In the genomic region with DNA sequence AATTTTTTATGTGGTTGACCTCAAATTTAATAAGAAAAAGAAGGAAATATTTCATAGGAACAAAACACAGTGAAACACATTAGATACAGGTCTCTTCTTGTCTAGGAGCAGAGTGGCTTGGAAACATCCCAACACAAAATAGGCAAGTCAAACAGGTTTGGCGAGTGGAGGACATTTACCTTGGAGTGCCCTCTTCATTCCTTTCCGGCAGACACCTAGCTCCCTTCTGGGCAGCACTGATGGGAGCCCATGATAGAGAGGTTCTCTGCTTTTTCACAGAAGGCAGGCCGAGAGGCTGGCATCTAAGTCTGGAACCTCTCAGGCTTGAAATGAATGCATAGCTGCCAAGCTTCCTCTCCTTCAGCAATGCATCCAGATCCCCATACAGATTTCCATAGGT, we compare ENCODE assay signal across 21 mouse cellular contexts. TPM values are rescaled to one million over a fixed set of nuclear protein-coding genes. Genes with fewer than 3 reads are reported as not detected.
DNase-seq lines count a peak whose midpoint lies in the region; ATAC-seq lines count a peak whose summit lies in the region.
"Had no signal": no experiment of that assay in that cellular context is flagged by ENCODE, and none has a peak within 500 bp of the region (broad histone marks: within the 10 kb centered on the region; RNA-seq: fewer than 3 reads in every experiment).

No protein-coding gene starts in this region.

- H3K4me1 ChIP-seq in kidney, embryonic 16.5 days (ENCODE audit: insufficient read depth, low read length): peaks cover 12% of the 10 kb centered on the region; the same call in 1 of the 2 replicates
- no peaks in the 10 kb centered on the region for H3K4me1 ChIP-seq in midbrain, embryonic 10.5 days
- no peaks in the 10 kb centered on the region for H3K4me1 ChIP-seq in midbrain, embryonic 16.5 days (ENCODE audit: control insufficient read depth, insufficient read depth, low read length)
- H3K4me1 ChIP-seq: forebrain, embryonic 15.5 days had no signal

- H3K4me2 ChIP-seq in kidney, embryonic 16.5 days (replicated peaks; ENCODE audit: low read depth, low read length): no peak overlapping the region
- H3K4me2 ChIP-seq in midbrain, embryonic 16.5 days (ENCODE audit: low read length): no peak overlapping the region
- H3K4me2 ChIP-seq: forebrain, embryonic 15.5 days; hindbrain, embryonic 14.5 days; neural tube, embryonic 13.5 days had no signal

- no peak overlapping the region for H3K27ac ChIP-seq in kidney, embryonic 16.5 days (ENCODE audit: low read length)
- no peak overlapping the region for H3K27ac ChIP-seq in midbrain, embryonic 10.5 days (replicated peaks)
- H3K27ac ChIP-seq in midbrain, embryonic 16.5 days (ENCODE audit: low read length): no peak overlapping the region
- H3K27ac ChIP-seq: forebrain, embryonic 15.5 days; gastrocnemius, adult 2 months; hindbrain, embryonic 14.5 days; neural tube, embryonic 13.5 days had no signal

- no peaks in the 10 kb centered on the region for H3K27me3 ChIP-seq in kidney, embryonic 16.5 days (ENCODE audit: insufficient read depth, low read length)
- no peaks in the 10 kb centered on the region for H3K27me3 ChIP-seq in midbrain, embryonic 10.5 days (ENCODE audit: low read depth, poor library complexity, severe bottlenecking)
- no peaks in the 10 kb centered on the region for H3K27me3 ChIP-seq in midbrain, embryonic 16.5 days (ENCODE audit: control insufficient read depth, insufficient read depth, low read depth, low read length)
- H3K27me3 ChIP-seq: forebrain, embryonic 15.5 days; megakaryocyte, embryonic 14.5 days; neural tube, embryonic 13.5 days had no signal

- peaks cover 14% of the 10 kb centered on the region; the same call in 1 of the 2 replicates for H3K36me3 ChIP-seq in kidney, embryonic 16.5 days (ENCODE audit: insufficient read depth, low read length)
- peaks cover 15% of the 10 kb centered on the region; the same call in 1 of the 2 replicates for H3K36me3 ChIP-seq in midbrain, embryonic 10.5 days
- H3K36me3 ChIP-seq in midbrain, embryonic 16.5 days (ENCODE audit: control insufficient read depth, insufficient read depth, low read length): no peaks in the 10 kb centered on the region
- H3K36me3 ChIP-seq: forebrain, embryonic 15.5 days had no signal

- peak; percentile 24 for DNase-seq in embryo, embryonic 10 days (ENCODE audit: low spot score)
- DNase-seq in embryo, embryonic 9.5 days (ENCODE audit: extremely low spot score): no peak
- peak; percentile 18 to 34 for DNase-seq in urinary bladder, adult 18-20 months (ENCODE audit: low spot score in 2 of 2)
- DNase-seq in urinary bladder, adult 2 months (ENCODE audit: low spot score): no peak
- DNase-seq in lung, postnatal 36 days: peak; percentile 62
- no peak for DNase-seq in midbrain, embryonic 10.5 days (ENCODE audit: low spot score)
- DNase-seq: adrenal gland, postnatal 25 days; cerebellum, postnatal 14 days; gastrocnemius, adult 2 months; heart, postnatal 10 days; layer of hippocampus, postnatal 36 days; right cerebral cortex, postnatal 4 days; thymus, postnatal 25 days had no signal

- no peak overlapping the region for H3K9ac ChIP-seq in kidney, embryonic 16.5 days (replicated peaks; ENCODE audit: low read length)
- H3K9ac ChIP-seq in midbrain, embryonic 16.5 days (ENCODE audit: low read depth, low read length): no peak overlapping the region
- H3K9ac ChIP-seq: forebrain, embryonic 15.5 days; hindbrain, embryonic 14.5 days; neural tube, embryonic 13.5 days had no signal

- 0 out of 2 replicates have a peak, but pooled peaks have one; percentile 41 for ATAC-seq in kidney, embryonic 16.5 days (ENCODE audit: low FRiP score, low TSS enrichment)
- ATAC-seq in midbrain, embryonic 16.5 days: no peak
- ATAC-seq: activated CD4-positive, CD25-positive, alpha-beta regulatory T cell, adult 4 months; forebrain, embryonic 15.5 days; intestine, embryonic 16.5 days had no signal

- no peaks in the 10 kb centered on the region for H3K9me3 ChIP-seq in kidney, embryonic 16.5 days (ENCODE audit: low read length)
- H3K9me3 ChIP-seq in midbrain, embryonic 10.5 days (replicated peaks): no peaks in the 10 kb centered on the region
- H3K9me3 ChIP-seq in midbrain, embryonic 16.5 days (replicated peaks; ENCODE audit: control insufficient read depth, low read length, poor library complexity, severe bottlenecking): no peaks in the 10 kb centered on the region
- H3K9me3 ChIP-seq: forebrain, embryonic 15.5 days; megakaryocyte, embryonic 14.5 days; neural tube, embryonic 13.5 days had no signal

- WGBS in kidney, embryonic 16.5 days: 81% methylated on average over 3 of the region's 3 CpGs
- 79% methylated on average over 3 of the region's 3 CpGs for WGBS in midbrain, embryonic 10.5 days
- 84% methylated on average over 3 of the region's 3 CpGs for WGBS in midbrain, embryonic 16.5 days

- no peak overlapping the region for H3K4me3 ChIP-seq in kidney, embryonic 16.5 days (ENCODE audit: low read length)
- H3K4me3 ChIP-seq in midbrain, embryonic 10.5 days: no peak overlapping the region
- H3K4me3 ChIP-seq in midbrain, embryonic 16.5 days (ENCODE audit: low read depth, low read length): no peak overlapping the region
- H3K4me3 ChIP-seq: forebrain, embryonic 15.5 days; gastrocnemius, adult 2 months; megakaryocyte, embryonic 14.5 days; neural tube, embryonic 13.5 days had no signal

RNA-seq across cellular contexts. Expression of a gene that starts 9.0 kb away (rescaled TPM):
- polyA plus RNA-seq in urinary bladder, adult 2 months (2012; rRNA removed): 42.1 and 45.7 TPM in 2 replicates
- 115 and 124 TPM in 2 replicates for polyA plus RNA-seq in kidney, embryonic 16.5 days (2015; fragmentation: Nextera tagmentation; extraction: Ambion mirVana)
- 58.7 and 66.4 TPM in 2 replicates for polyA plus RNA-seq in midbrain, embryonic 10.5 days (2016; fragmentation: Nextera tagmentation; extraction: Ambion mirVana)
- polyA plus RNA-seq in midbrain, embryonic 16.5 days (2015; fragmentation: Nextera tagmentation; extraction: Ambion mirVana): 125 and 127 TPM in 2 replicates

Comparison
In these comparisons a context has a peak if more than half of its experiments do, and no peak if none do; other contexts are left out.
1. DNase-seq: peak in embryo, embryonic 10 days (single experiment), urinary bladder, adult 18-20 months (2 of 2) and lung, postnatal 36 days (single experiment); none in embryo, embryonic 9.5 days (single experiment), urinary bladder, adult 2 months (single experiment) and midbrain, embryonic 10.5 days (single experiment).